Mouse (Mus musculus) MEL (cell line): ENCODE data around the gene Fbln2. TPM values are rescaled to one million over a fixed set of nuclear protein-coding genes. Genes with fewer than 3 reads are reported as not detected.

ENCODE experiments used
- DNase-seq: peaks from one replicate; pipeline ENCODE4 v3.0.0; 2011; ENCODE audit warnings: low read depth, low spot score
- H3K27ac ChIP-seq: 2 replicates; pipeline ENCODE4 v1.5.1; 2012; ENCODE audit warnings: low read depth, mild to moderate bottlenecking, control low read depth, low read length, moderate library complexity; ENCODE audit not compliant: control insufficient read depth
- H3K27me3 ChIP-seq, 2 experiments: fragments of 150-350 bp in 1 of 2; sonication (generic) in 1 of 2; 2 replicates each; pipeline ENCODE4 v1.6.1; 2012; ENCODE audit warnings: low read length in 2 of 2, mild to moderate bottlenecking in 2 of 2, improper control_type of control experiment in 1 of 2, moderate library complexity in 1 of 2; ENCODE audit not compliant: insufficient read depth in 2 of 2, control insufficient read depth in 1 of 2
- H3K36me3 ChIP-seq, 2 experiments: 2 replicates each; pipeline ENCODE4 v1.6.1; 2012 to 2014; ENCODE audit warnings: low read length in 2 of 2, improper control_type of control experiment in 1 of 2, inconsistent platforms in 1 of 2, mild to moderate bottlenecking in 1 of 2; ENCODE audit not compliant: insufficient read depth in 2 of 2, control insufficient read depth in 1 of 2
- H3K4me1 ChIP-seq, 2 experiments: fragments of 150-350 bp in 1 of 2; sonication (generic) in 1 of 2; 2 replicates each; pipeline ENCODE4 v1.6.1; 2012; ENCODE audit warnings: low read length in 2 of 2, improper control_type of control experiment in 1 of 2, mild to moderate bottlenecking in 1 of 2; ENCODE audit not compliant: insufficient read depth in 2 of 2, control insufficient read depth in 1 of 2
- H3K4me3 ChIP-seq, 2 experiments: fragments of 150-350 bp in 1 of 2; sonication (generic) in 1 of 2; 2 replicates each; pipeline ENCODE4 v1.5.1; 2012; ENCODE audit warnings: low read depth in 2 of 2, low read length in 2 of 2, mild to moderate bottlenecking in 2 of 2, moderate library complexity in 2 of 2, control low read depth in 1 of 2, improper control_type of control experiment in 1 of 2; ENCODE audit not compliant: control insufficient read depth in 1 of 2, insufficient read depth in 1 of 2
- H3K79me2 ChIP-seq: 2 replicates; pipeline ENCODE4 v1.6.1; 2012; ENCODE audit warnings: mild to moderate bottlenecking, low read length, moderate library complexity; ENCODE audit not compliant: control insufficient read depth, poor library complexity, insufficient read depth
- H3K9ac ChIP-seq: 2 replicates; pipeline ENCODE4 v1.6.1; 2012; ENCODE audit warnings: low read depth, mild to moderate bottlenecking, control low read depth, low read length, moderate library complexity; ENCODE audit not compliant: control insufficient read depth, poor library complexity, severe bottlenecking
- H3K9me3 ChIP-seq: fragments of 150-350 bp; sonication (generic); replicated peaks from 2 replicates; pipeline ENCODE4 v1.6.1; 2012; ENCODE audit warnings: mild to moderate bottlenecking, low read length, improper control_type of control experiment, moderate library complexity; ENCODE audit not compliant: insufficient read depth
- CHD1 ChIP-seq: IDR thresholded peaks from 2 replicates; pipeline ENCODE4 v1.6.1; 2012; ENCODE audit warnings: low read depth, mild to moderate bottlenecking, inconsistent platforms, low read length, improper control_type of control experiment
- ELF1 ChIP-seq: IDR thresholded peaks from 2 replicates; pipeline ENCODE4 v1.6.1; 2014; ENCODE audit warnings: low read depth, mild to moderate bottlenecking, inconsistent platforms, low read length, improper control_type of control experiment, moderate library complexity
- EP300 ChIP-seq, 2 experiments: IDR thresholded peaks; 2 replicates each; pipeline ENCODE4 v1.6.1; 2011; ENCODE audit warnings: improper control_type of control experiment in 2 of 2, low read length in 2 of 2, low read depth in 1 of 2, mild to moderate bottlenecking in 1 of 2
- ETS1 ChIP-seq: IDR thresholded peaks from 2 replicates; pipeline ENCODE4 v1.6.1; 2012; ENCODE audit warnings: low read depth, mild to moderate bottlenecking, inconsistent platforms, low read length, improper control_type of control experiment, moderate library complexity
- GABPA ChIP-seq: IDR thresholded peaks from 2 replicates; pipeline ENCODE4 v1.6.1; 2012; ENCODE audit warnings: low read depth, mild to moderate bottlenecking, inconsistent platforms, low read length, improper control_type of control experiment, moderate library complexity
- HCFC1 ChIP-seq: IDR thresholded peaks from 2 replicates; pipeline ENCODE4 v1.6.1; 2012; ENCODE audit warnings: low read depth, mild to moderate bottlenecking, inconsistent platforms, low read length, improper control_type of control experiment, moderate library complexity
- JUND ChIP-seq: IDR thresholded peaks from 2 replicates; pipeline ENCODE4 v1.6.1; 2011; ENCODE audit warnings: low read depth, mild to moderate bottlenecking, improper control_type of control experiment, low read length
- KAT2A ChIP-seq: conservative IDR thresholded peaks from 2 replicates; pipeline ENCODE4 v1.6.1; 2012; ENCODE audit warnings: low read depth, low read length, improper control_type of control experiment, inconsistent platforms
- MAZ ChIP-seq: IDR thresholded peaks from 2 replicates; pipeline ENCODE4 v1.6.1; 2012; ENCODE audit warnings: low read depth, mild to moderate bottlenecking, inconsistent platforms, low read length, improper control_type of control experiment
- MEF2A ChIP-seq: IDR thresholded peaks from 2 replicates; pipeline ENCODE4 v1.6.1; 2014; ENCODE audit warnings: low read depth, mild to moderate bottlenecking, inconsistent platforms, low read length, improper control_type of control experiment; ENCODE audit not compliant: poor library complexity, insufficient replicate concordance, severe bottlenecking; ENCODE audit errors: extremely low read depth
- MYB ChIP-seq: IDR thresholded peaks from 2 replicates; pipeline ENCODE4 v1.6.1; 2011; ENCODE audit warnings: mild to moderate bottlenecking, low read depth, low read length, improper control_type of control experiment
- POLR2A ChIP-seq, 2 experiments: IDR thresholded peaks; 2 replicates each; pipeline ENCODE4 v1.6.1; 2011 to 2012; ENCODE audit warnings: low read length in 2 of 2, mild to moderate bottlenecking in 2 of 2, control low read depth in 1 of 2, improper control_type of control experiment in 1 of 2, low read depth in 1 of 2, moderate library complexity in 1 of 2; ENCODE audit not compliant: control insufficient read depth in 1 of 2, insufficient read depth in 1 of 2, poor library complexity in 1 of 2
- POLR2AphosphoS2 ChIP-seq: IDR thresholded peaks from 2 replicates; pipeline ENCODE4 v1.6.1; 2011; ENCODE audit warnings: low read length, improper control_type of control experiment
- SIN3A ChIP-seq: IDR thresholded peaks from 2 replicates; pipeline ENCODE4 v1.6.1; 2012; ENCODE audit warnings: low read length, improper control_type of control experiment, inconsistent platforms
- SMC3 ChIP-seq: IDR thresholded peaks from 2 replicates; pipeline ENCODE4 v1.6.1; 2011; ENCODE audit warnings: low read depth, low read length, improper control_type of control experiment
- TBP ChIP-seq: IDR thresholded peaks from 2 replicates; pipeline ENCODE4 v1.8.0; 2011; ENCODE audit warnings: low read depth, low read length, improper control_type of control experiment
- TCF12 ChIP-seq: IDR thresholded peaks from 2 replicates; pipeline ENCODE4 v1.6.1; 2014; ENCODE audit warnings: low read depth, mild to moderate bottlenecking, inconsistent platforms, low read length, improper control_type of control experiment, moderate library complexity
- UBTF ChIP-seq: IDR thresholded peaks from 2 replicates; pipeline ENCODE4 v1.6.1; 2012; ENCODE audit warnings: low read depth, mild to moderate bottlenecking, inconsistent platforms, low read length, improper control_type of control experiment, moderate library complexity, borderline replicate concordance; ENCODE audit not compliant: insufficient read depth
- USF2 ChIP-seq, 2 experiments: IDR thresholded peaks; 2 replicates each; pipeline ENCODE4 v1.6.1; 2011 to 2012; ENCODE audit warnings: improper control_type of control experiment in 2 of 2, low read length in 2 of 2, borderline replicate concordance in 1 of 2, inconsistent platforms in 1 of 2, low read depth in 1 of 2, mild to moderate bottlenecking in 1 of 2; ENCODE audit not compliant: insufficient read depth in 1 of 2
- ZC3H11A ChIP-seq: IDR thresholded peaks from 2 replicates; pipeline ENCODE4 v1.6.1; 2012; ENCODE audit warnings: low read depth, mild to moderate bottlenecking, inconsistent platforms, low read length, improper control_type of control experiment
- ZMIZ1 ChIP-seq: IDR thresholded peaks from 2 replicates; pipeline ENCODE4 v1.6.1; 2012; ENCODE audit warnings: low read depth, mild to moderate bottlenecking, inconsistent platforms, low read length, improper control_type of control experiment, moderate library complexity
- ZNF384 ChIP-seq: IDR thresholded peaks from 2 replicates; pipeline ENCODE4 v1.6.1; 2012; ENCODE audit warnings: low read depth, mild to moderate bottlenecking, inconsistent platforms, low read length, improper control_type of control experiment
- polyA plus RNA-seq, 2 experiments: library from polyadenylated mRNA; stranded (reverse) in 1 of 2; unstranded in 1 of 2; fragments of >175 nt in 1 of 2; fragments of >200 nt in 1 of 2; gene quantifications; 2 replicates each; pipeline versions ENCODE4 v1.2.1 to v1.2.4; 2012; ENCODE audit warnings: low replicate concordance in 2 of 2, low read depth in 1 of 2; ENCODE audit not compliant: insufficient read length in 2 of 2, insufficient read depth in 1 of 2, missing spikeins in 1 of 2
- total RNA-seq: library from RNA; depleted of rRNA; stranded (reverse); fragments of 300-350 nt; gene quantifications from 2 replicates; pipeline ENCODE4 v1.2.3, GENCODE M21; 2012

Gene Fbln2
- total and polyA plus RNA-seq, 3 experiments = 1.9 to 2.3 TPM; not detected in 1

DNA sequence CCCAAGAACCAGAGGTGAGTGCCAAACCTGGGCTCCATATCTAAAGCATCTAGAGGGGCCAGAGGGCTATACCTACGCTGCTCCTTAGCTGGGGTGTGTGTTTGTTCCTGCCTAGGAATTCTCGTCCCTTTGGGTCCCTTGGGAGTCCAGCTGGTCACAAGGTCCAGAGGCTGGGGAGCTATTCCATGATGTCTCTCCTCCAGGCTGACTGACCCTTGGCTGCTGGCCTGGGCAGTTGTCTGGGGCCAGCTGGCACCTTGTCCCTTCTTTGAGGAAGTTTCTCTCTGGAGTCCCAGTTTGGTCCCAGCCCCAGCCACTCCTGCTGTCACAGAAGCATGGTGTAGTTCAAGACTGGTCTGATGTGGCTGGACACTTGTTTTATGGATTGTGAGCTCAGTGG, 30.9 kb upstream of the Fbln2 start:
- H3K4me1 ChIP-seq = peaks cover 0 to 7% of the 10 kb centered on the region in 2 experiments; a peak in 2 of 4 replicates
- H3K27me3 ChIP-seq = no peaks in the 10 kb centered on the region; a peak in 1 of 4 replicates
- no peak for DNase-seq
- TF ChIP-seq ZMIZ1 = no peak
- no peak for TF ChIP-seq TCF12
- TF ChIP-seq ZNF384 = no peak
- TF ChIP-seq KAT2A = no peak
- no peak for TF ChIP-seq ZC3H11A
- no peak for TF ChIP-seq ELF1
- TF ChIP-seq SMC3 = no peak
- TF ChIP-seq EP300 (IDR thresholded peaks at IDR 0.05; ENCODE audit: low read depth in 1 of 2, low read length in 2 of 2) = no peak
- no peak for TF ChIP-seq MYB
- TF ChIP-seq JUND = no peak
- TF ChIP-seq CHD1 = no peak
- TF ChIP-seq, all 39 proteins: peak for 0
- Histone ChIP-seq H3K9me3 (no peaks in the 10 kb centered on the region), H3K79me2 (no peaks in the 10 kb centered on the region), H3K27ac (no peak overlapping the region), H3K4me3 (no peak overlapping the region), H3K36me3 (no peaks in the 10 kb centered on the region; a peak in 1 of 4 replicates), H3K9ac (no peak overlapping the region)

DNA sequence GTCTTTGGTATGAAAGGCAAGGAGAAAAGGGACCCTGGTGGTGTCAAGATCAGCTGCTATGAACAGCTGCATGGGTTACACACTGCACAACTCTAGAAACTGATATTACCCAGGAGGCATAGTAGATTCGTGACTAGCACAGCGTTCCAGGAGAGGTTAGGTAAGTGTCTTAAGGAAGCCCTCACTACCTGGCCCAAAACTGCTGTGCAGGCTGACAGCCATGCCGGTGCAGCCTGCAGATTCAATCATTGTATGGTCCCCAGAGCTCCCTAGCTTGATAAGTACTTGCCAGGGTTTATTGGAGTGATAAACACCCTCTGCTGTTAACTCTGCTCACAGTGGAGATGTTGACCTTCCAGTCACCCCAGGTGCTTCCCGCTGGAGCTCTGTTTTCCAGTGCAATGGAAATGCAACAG, 30.2 kb upstream of the Fbln2 start:
- no peaks in the 10 kb centered on the region; a peak in 1 of 4 replicates for H3K36me3 ChIP-seq

More for the DNA sequence above, 30.2 kb upstream of the Fbln2 start:
- Histone ChIP-seq H3K27me3 (no peaks in the 10 kb centered on the region; a peak in 1 of 4 replicates), H3K4me3 (no peak overlapping the region), H3K9me3 (no peaks in the 10 kb centered on the region), H3K27ac (no peak overlapping the region), H3K79me2 (no peaks in the 10 kb centered on the region), H3K9ac (no peak overlapping the region), H3K4me1 (peaks cover 0 to 7% of the 10 kb centered on the region in 2 experiments; a peak in 2 of 4 replicates)
- TF ChIP-seq MEF2A (no peak), SMC3 (no peak), HCFC1 (no peak), TBP (no peak), ETS1 (no peak), CHD1 (no peak), UBTF (no peak), USF2 (IDR thresholded peaks at IDR 0.05; ENCODE audit: borderline replicate concordance in 1 of 2, insufficient read depth in 1 of 2, low read depth in 1 of 2, low read length in 2 of 2) (no peak), POLR2AphosphoS2 (no peak), MAZ (no peak), POLR2A (IDR thresholded peaks at IDR 0.05; ENCODE audit: control insufficient read depth in 1 of 2, insufficient read depth in 1 of 2, low read depth in 1 of 2, low read length in 2 of 2, poor library complexity in 1 of 2) (no peak), GABPA (no peak), ZNF384 (no peak), SIN3A (no peak)
- no peak for DNase-seq
